17 mouse cellular contexts compared by ENCODE assay signal in the genomic region with DNA sequence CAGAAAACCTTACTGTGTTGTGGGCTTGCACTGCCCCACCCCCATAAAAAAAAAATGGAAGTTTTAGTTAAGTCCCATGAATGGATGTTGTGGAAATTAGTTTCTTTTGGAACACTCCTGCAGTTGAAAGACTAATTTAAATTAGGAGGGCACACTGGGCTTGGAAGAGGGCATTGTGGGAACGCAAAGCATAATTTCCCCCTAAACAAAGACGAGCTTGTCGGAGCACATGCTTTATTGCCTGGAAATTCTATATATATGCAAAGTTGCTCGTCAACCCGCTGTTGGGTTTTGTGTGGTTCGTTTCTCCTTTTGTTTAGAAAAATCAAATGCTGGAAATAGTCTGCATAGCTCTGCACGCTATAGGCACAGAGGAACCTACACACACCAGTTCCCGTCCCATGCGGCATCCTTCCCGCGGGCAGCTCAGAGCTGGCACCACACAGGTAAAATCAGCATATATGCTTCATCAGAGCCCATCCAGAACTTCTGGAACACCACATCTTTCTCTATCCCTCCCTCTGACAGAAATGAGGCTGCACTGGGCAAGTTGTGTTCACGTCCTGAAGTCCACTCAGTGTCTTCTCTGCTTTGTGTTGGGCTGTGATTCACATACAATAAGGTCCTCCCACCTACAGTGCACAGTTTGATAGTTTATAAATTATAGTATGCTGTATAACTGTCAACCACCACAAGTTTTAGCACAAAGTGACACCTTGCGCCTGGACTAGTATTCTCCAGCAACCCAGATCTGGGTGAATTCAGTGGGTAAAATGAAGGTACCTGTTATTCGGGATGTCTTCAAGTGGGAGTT.
DNase-seq lines count a peak whose midpoint lies in the region; ATAC-seq lines count a peak whose summit lies in the region.
"Had no signal": no experiment of that assay in that cellular context is flagged by ENCODE, and none has a peak within 500 bp of the region (broad histone marks: within the 10 kb centered on the region; RNA-seq: fewer than 3 reads in every experiment).

No protein-coding gene starts in this region.

- no peak overlapping the region for H3K4me3 ChIP-seq in midbrain, embryonic 14.5 days (replicated peaks; ENCODE audit: low read depth, low read length)
- no peak overlapping the region for H3K4me3 ChIP-seq in midbrain, embryonic 11.5 days (ENCODE audit: low read depth, low read length)
- H3K4me3 ChIP-seq in forebrain, embryonic 12.5 days (replicated peaks), result no peak overlapping the region
- no peak overlapping the region for H3K4me3 ChIP-seq in hindbrain, embryonic 15.5 days
- H3K4me3 ChIP-seq in neural tube, embryonic 13.5 days, result 0 out of 2 replicates have a peak overlapping the region, but pooled peaks have one; percentile 3
- H3K4me3 ChIP-seq: embryonic facial prominence, embryonic 13.5 days; heart, embryonic 10.5 days had no signal

- no peaks in the 10 kb centered on the region for H3K4me1 ChIP-seq in midbrain, embryonic 14.5 days (ENCODE audit: control insufficient read depth, insufficient read depth, low read length)
- no peaks in the 10 kb centered on the region for H3K4me1 ChIP-seq in midbrain, embryonic 11.5 days (ENCODE audit: control insufficient read depth, insufficient read depth, low read length)
- H3K4me1 ChIP-seq in forebrain, embryonic 12.5 days, result peaks cover 20% of the 10 kb centered on the region; the same call in 1 of the 2 replicates
- no peaks in the 10 kb centered on the region for H3K4me1 ChIP-seq in hindbrain, embryonic 15.5 days (replicated peaks)
- peaks cover 39% of the 10 kb centered on the region for H3K4me1 ChIP-seq in neural tube, embryonic 13.5 days (replicated peaks)

- no peak overlapping the region for H3K9ac ChIP-seq in midbrain, embryonic 14.5 days (replicated peaks; ENCODE audit: low read length)
- no peak overlapping the region for H3K9ac ChIP-seq in midbrain, embryonic 11.5 days (ENCODE audit: low read length)
- no peak overlapping the region for H3K9ac ChIP-seq in forebrain, embryonic 12.5 days
- H3K9ac ChIP-seq in hindbrain, embryonic 15.5 days, result no peak overlapping the region
- H3K9ac ChIP-seq in neural tube, embryonic 13.5 days, result no peak overlapping the region
- H3K9ac ChIP-seq: embryonic facial prominence, embryonic 13.5 days; lung, embryonic 14.5 days had no signal

- WGBS in midbrain, embryonic 14.5 days, result 63% methylated on average over 14 of the region's 14 CpGs
- 87% methylated on average over 14 of the region's 14 CpGs for WGBS in midbrain, embryonic 11.5 days
- 33% methylated on average over 14 of the region's 14 CpGs for WGBS in forebrain, embryonic 12.5 days
- 48% methylated on average over 14 of the region's 14 CpGs for WGBS in hindbrain, embryonic 15.5 days
- 25% methylated on average over 14 of the region's 14 CpGs for WGBS in neural tube, embryonic 13.5 days

- no peak overlapping the region for H3K27ac ChIP-seq in midbrain, embryonic 14.5 days (replicated peaks; ENCODE audit: low read depth, low read length)
- no peak overlapping the region for H3K27ac ChIP-seq in midbrain, embryonic 11.5 days (ENCODE audit: low read depth, low read length)
- H3K27ac ChIP-seq in forebrain, embryonic 12.5 days, result peak overlapping the region; percentile 73
- H3K27ac ChIP-seq in hindbrain, embryonic 15.5 days (replicated peaks), result no peak overlapping the region
- H3K27ac ChIP-seq in neural tube, embryonic 13.5 days (replicated peaks), result peak overlapping the region; percentile 64
- H3K27ac ChIP-seq: embryonic facial prominence, embryonic 13.5 days; heart, embryonic 10.5 days had no signal

- H3K27me3 ChIP-seq in midbrain, embryonic 14.5 days (ENCODE audit: control insufficient read depth, insufficient read depth, low read length), result no peaks in the 10 kb centered on the region
- no peaks in the 10 kb centered on the region for H3K27me3 ChIP-seq in midbrain, embryonic 11.5 days (ENCODE audit: control insufficient read depth, insufficient read depth, low read length)
- H3K27me3 ChIP-seq in forebrain, embryonic 12.5 days, result no peaks in the 10 kb centered on the region
- H3K27me3 ChIP-seq in hindbrain, embryonic 15.5 days, result no peaks in the 10 kb centered on the region
- H3K27me3 ChIP-seq in neural tube, embryonic 13.5 days, result no peaks in the 10 kb centered on the region
- H3K27me3 ChIP-seq: embryonic facial prominence, embryonic 13.5 days had no signal

- no peak for ATAC-seq in midbrain, embryonic 14.5 days (ENCODE audit: low FRiP score, low TSS enrichment)
- ATAC-seq in midbrain, embryonic 11.5 days (ENCODE audit: low FRiP score), result no peak
- peak; percentile 89 for ATAC-seq in forebrain, embryonic 12.5 days (ENCODE audit: low FRiP score)
- peak; percentile 45; the same call in 1 of the 2 replicates for ATAC-seq in hindbrain, embryonic 15.5 days (ENCODE audit: low FRiP score, low read depth)
- ATAC-seq in neural tube, embryonic 13.5 days (ENCODE audit: low read depth), result peak; percentile 66
- ATAC-seq: intestine, embryonic 16.5 days had no signal

- peak; percentile 28 for DNase-seq in midbrain, embryonic 14.5 days
- DNase-seq in midbrain, embryonic 11.5 days (ENCODE audit: low spot score, missing footprints), result no peak
- no peak for DNase-seq in gastrocnemius, adult 18-20 months (ENCODE audit: low spot score)
- no peak for DNase-seq in adrenal gland, adult 2 months
- no peak for DNase-seq in thymus, postnatal 14 days
- DNase-seq: B cell, adult 2 months; cerebellum, adult 18-20 months; gastrocnemius, postnatal 14 days; lung, embryonic 14.5 days; thymus, adult 2 months had no signal

- 0 out of 2 replicates have a peak overlapping the region, but pooled peaks have one; percentile 15 for H3K4me2 ChIP-seq in midbrain, embryonic 14.5 days (ENCODE audit: low read length)
- H3K4me2 ChIP-seq in midbrain, embryonic 11.5 days, result no peak overlapping the region
- H3K4me2 ChIP-seq in forebrain, embryonic 12.5 days, result peak overlapping the region; percentile 32
- H3K4me2 ChIP-seq in hindbrain, embryonic 15.5 days, result peak overlapping the region; percentile 26; the same call in 1 of the 2 replicates
- H3K4me2 ChIP-seq in neural tube, embryonic 13.5 days, result peak overlapping the region; percentile 36
- H3K4me2 ChIP-seq: embryonic facial prominence, embryonic 13.5 days; liver, embryonic 11.5 days; lung, embryonic 14.5 days had no signal

- no peaks in the 10 kb centered on the region for H3K9me3 ChIP-seq in midbrain, embryonic 14.5 days (ENCODE audit: control insufficient read depth, low read length)
- no peaks in the 10 kb centered on the region for H3K9me3 ChIP-seq in midbrain, embryonic 11.5 days (ENCODE audit: control insufficient read depth, low read length)
- H3K9me3 ChIP-seq in forebrain, embryonic 12.5 days, result no peaks in the 10 kb centered on the region
- H3K9me3 ChIP-seq in hindbrain, embryonic 15.5 days, result no peaks in the 10 kb centered on the region
- no peaks in the 10 kb centered on the region for H3K9me3 ChIP-seq in neural tube, embryonic 13.5 days
- H3K9me3 ChIP-seq: embryonic facial prominence, embryonic 13.5 days; heart, embryonic 10.5 days had no signal

- H3K36me3 ChIP-seq in midbrain, embryonic 14.5 days (ENCODE audit: control insufficient read depth, insufficient read depth, low read length), result no peaks in the 10 kb centered on the region
- H3K36me3 ChIP-seq in midbrain, embryonic 11.5 days (ENCODE audit: control insufficient read depth, insufficient read depth, low read length), result no peaks in the 10 kb centered on the region
- H3K36me3 ChIP-seq in forebrain, embryonic 12.5 days (replicated peaks), result no peaks in the 10 kb centered on the region
- no peaks in the 10 kb centered on the region for H3K36me3 ChIP-seq in hindbrain, embryonic 15.5 days
- no peaks in the 10 kb centered on the region for H3K36me3 ChIP-seq in neural tube, embryonic 13.5 days
- H3K36me3 ChIP-seq: embryonic facial prominence, embryonic 13.5 days; heart, embryonic 10.5 days had no signal

Comparison
In these comparisons a context has a peak if more than half of its experiments do, and no peak if none do; other contexts are left out.
1. ATAC-seq: peak in forebrain, embryonic 12.5 days (single experiment), hindbrain, embryonic 15.5 days (single experiment) and neural tube, embryonic 13.5 days (single experiment); none in midbrain, embryonic 14.5 days (single experiment) and midbrain, embryonic 11.5 days (single experiment).
2. H3K27ac ChIP-seq: peak in forebrain, embryonic 12.5 days (single experiment) and neural tube, embryonic 13.5 days (single experiment); none in midbrain, embryonic 14.5 days (single experiment), midbrain, embryonic 11.5 days (single experiment) and hindbrain, embryonic 15.5 days (single experiment).